35 mouse cellular contexts compared by ENCODE assay signal in genomic region chr7:57532676-57533075, GRCm38 (mm10). TPM values are rescaled to one million over a fixed set of nuclear protein-coding genes. Genes with fewer than 3 reads are reported as not detected.
"Had no signal": no experiment of that assay in that cellular context is flagged by ENCODE, and none has a peak within 500 bp of the region (broad histone marks: within the 10 kb centered on the region; RNA-seq: fewer than 3 reads in every experiment).

No protein-coding gene starts in this region.

- ATAC-seq: hindbrain, embryonic 16.5 days; hindbrain, postnatal 0 days; inflammation-experienced regulatory T-cells, adult 6 months; intestine, embryonic 15.5 days; intestine, embryonic 16.5 days; intestine, postnatal 0 days had no signal

- DNase-seq: heart, postnatal 10 days; heart, postnatal 14 days; heart, postnatal 36 days; heart, postnatal 4 days; kidney, adult 11 months; kidney, adult 18-20 months; kidney, adult 2 months; kidney, adult 8-10 months; kidney, postnatal 10 days; kidney, postnatal 14 days; kidney, postnatal 25 days; layer of hippocampus, adult 9-11 months; layer of hippocampus, postnatal 36 days had no signal

- H3K4me3 ChIP-seq: heart, embryonic 10.5 days; heart, embryonic 12.5 days; heart, embryonic 13.5 days; heart, embryonic 15.5 days; hindbrain, embryonic 10.5 days; hindbrain, embryonic 12.5 days; hindbrain, embryonic 13.5 days; hindbrain, embryonic 15.5 days; intestine, embryonic 15.5 days; layer of hippocampus, adult 2 months; left cerebral cortex, adult 2 months had no signal

- H3K36me3 ChIP-seq: heart, embryonic 10.5 days; heart, embryonic 12.5 days; heart, embryonic 13.5 days; heart, embryonic 15.5 days; hindbrain, embryonic 10.5 days; hindbrain, embryonic 12.5 days; hindbrain, embryonic 13.5 days; hindbrain, embryonic 15.5 days; intestine, embryonic 15.5 days had no signal

- H3K9me3 ChIP-seq: heart, embryonic 10.5 days; heart, embryonic 12.5 days; heart, embryonic 13.5 days; heart, embryonic 15.5 days; hindbrain, embryonic 10.5 days; hindbrain, embryonic 12.5 days; hindbrain, embryonic 13.5 days; hindbrain, embryonic 15.5 days; intestine, embryonic 15.5 days had no signal

- H3K9ac ChIP-seq: heart, embryonic 12.5 days; heart, embryonic 13.5 days; heart, embryonic 15.5 days; hindbrain, embryonic 12.5 days; hindbrain, embryonic 13.5 days; hindbrain, embryonic 14.5 days; hindbrain, embryonic 15.5 days; intestine, embryonic 15.5 days had no signal

- H3K27ac ChIP-seq: heart, embryonic 10.5 days; heart, embryonic 13.5 days; heart, embryonic 15.5 days; hindbrain, embryonic 10.5 days; hindbrain, embryonic 12.5 days; hindbrain, embryonic 13.5 days; hindbrain, embryonic 14.5 days; hindbrain, embryonic 15.5 days; hindbrain, postnatal 0 days; intestine, embryonic 15.5 days; kidney, postnatal 0 days; layer of hippocampus, adult 2 months; left cerebral cortex, adult 2 months had no signal

- H3K4me2 ChIP-seq: heart, embryonic 11.5 days; heart, embryonic 12.5 days; heart, embryonic 13.5 days; heart, embryonic 15.5 days; hindbrain, embryonic 12.5 days; hindbrain, embryonic 13.5 days; hindbrain, embryonic 14.5 days; hindbrain, embryonic 15.5 days; intestine, embryonic 15.5 days had no signal

- H3K4me1 ChIP-seq: heart, embryonic 10.5 days; heart, embryonic 12.5 days; heart, embryonic 13.5 days; heart, embryonic 15.5 days; hindbrain, embryonic 10.5 days; hindbrain, embryonic 12.5 days; hindbrain, embryonic 13.5 days; hindbrain, embryonic 15.5 days; intestine, embryonic 15.5 days had no signal

- H3K27me3 ChIP-seq: heart, embryonic 12.5 days; heart, embryonic 13.5 days; heart, embryonic 15.5 days; hindbrain, embryonic 12.5 days; hindbrain, embryonic 13.5 days; hindbrain, embryonic 15.5 days; intestine, embryonic 15.5 days had no signal

RNA-seq across cellular contexts. Expression of gene Gabra5, which starts 22.8 kb away (rescaled TPM):
- polyA plus RNA-seq: heart, embryonic 11.5 days; heart, embryonic 16.5 days; heart, postnatal 0 days; inflammation-experienced regulatory T-cells, adult 6 months; large intestine, adult 2 months had no signal
